Mouse (Mus musculus): Measurements from ENCODE around the gene Gm20388. TPM values are rescaled to one million over a fixed set of nuclear protein-coding genes. Genes with fewer than 3 reads are reported as not detected.

The Gm20388 gene
- polyA plus RNA-seq, 1 experiment from 2014 or later: not detected

- H3K9ac ChIP-seq (ENCODE audit: low read length): no peak overlapping the region
- peaks cover 12% of the 10 kb centered on the region for H3K4me1 ChIP-seq (ENCODE audit: control insufficient read depth, insufficient read depth, low read length)
These were observed 3803.8 kb downstream of the Gm20388 start for GRCm38 (mm10) chr8:123714451-123714850.

GRCm38 (mm10) chr8:123715916-123716592 lies 3805.4 kb downstream of the Gm20388 start:
- peaks cover 16% of the 10 kb centered on the region for H3K4me1 ChIP-seq (ENCODE audit: control insufficient read depth, insufficient read depth, low read length)
- H3K4me2 ChIP-seq: no peak overlapping the region
- H3K4me3 ChIP-seq (ENCODE audit: low read depth, low read length): no peak overlapping the region
- H3K9ac ChIP-seq (ENCODE audit: low read length): no peak overlapping the region; the same call in 1 of the 2 replicates
- no peaks in the 10 kb centered on the region for H3K36me3 ChIP-seq (ENCODE audit: control insufficient read depth, insufficient read depth, low read length)
- 39% methylated on average over 13 of the region's 13 CpGs for WGBS
- no peaks in the 10 kb centered on the region for H3K9me3 ChIP-seq (ENCODE audit: control insufficient read depth, low read length)
- H3K27ac ChIP-seq (ENCODE audit: low read depth, low read length): no peak overlapping the region
- no peak for DNase-seq (ENCODE audit: low spot score, missing footprints)
- ATAC-seq (ENCODE audit: low FRiP score): no peak
- no peaks in the 10 kb centered on the region for H3K27me3 ChIP-seq (ENCODE audit: control insufficient read depth, insufficient read depth, low read length)

More at GRCm38 (mm10) chr8:123714451-123714850, 3803.8 kb downstream of the Gm20388 start:
- no peaks in the 10 kb centered on the region for H3K9me3 ChIP-seq (ENCODE audit: control insufficient read depth, low read length)
- H3K4me3 ChIP-seq (ENCODE audit: low read depth, low read length): no peak overlapping the region
- H3K27me3 ChIP-seq (ENCODE audit: control insufficient read depth, insufficient read depth, low read length): no peaks in the 10 kb centered on the region
- 96% methylated on average over 5 of the region's 5 CpGs for WGBS
- no peak overlapping the region for H3K4me2 ChIP-seq
- ATAC-seq (ENCODE audit: low FRiP score) (no peak), DNase-seq (ENCODE audit: low spot score, missing footprints) (no peak)
- no peak overlapping the region for H3K27ac ChIP-seq (ENCODE audit: low read depth, low read length)
- H3K36me3 ChIP-seq (ENCODE audit: control insufficient read depth, insufficient read depth, low read length): no peaks in the 10 kb centered on the region

- H3K9me3 ChIP-seq (ENCODE audit: control insufficient read depth, low read length): no peaks in the 10 kb centered on the region
- H3K27ac ChIP-seq (ENCODE audit: low read depth, low read length): no peak overlapping the region
- peaks cover 16% of the 10 kb centered on the region for H3K4me1 ChIP-seq (ENCODE audit: control insufficient read depth, insufficient read depth, low read length)
- ATAC-seq (ENCODE audit: low FRiP score): no peak
- DNase-seq (ENCODE audit: low spot score, missing footprints): no peak
- no peak overlapping the region for H3K4me3 ChIP-seq (ENCODE audit: low read depth, low read length)
- WGBS: 47% methylated on average over 2 of the region's 2 CpGs
- no peak overlapping the region for H3K4me2 ChIP-seq
- no peaks in the 10 kb centered on the region for H3K27me3 ChIP-seq (ENCODE audit: control insufficient read depth, insufficient read depth, low read length)
- H3K9ac ChIP-seq (ENCODE audit: low read length): 0 out of 2 replicates have a peak overlapping the region, but pooled peaks have one; percentile 1
- H3K36me3 ChIP-seq (ENCODE audit: control insufficient read depth, insufficient read depth, low read length): no peaks in the 10 kb centered on the region
These were observed 3806.5 kb downstream of the Gm20388 start for GRCm38 (mm10) chr8:123717104-123717503.

- no peak for DNase-seq (ENCODE audit: low spot score, missing footprints)
- no peak overlapping the region for H3K4me3 ChIP-seq (ENCODE audit: low read depth, low read length)
- H3K9me3 ChIP-seq (ENCODE audit: control insufficient read depth, low read length): no peaks in the 10 kb centered on the region
- ATAC-seq (ENCODE audit: low FRiP score): 0 out of 2 replicates have a peak, but pooled peaks have one; percentile 16
- no peaks in the 10 kb centered on the region for H3K36me3 ChIP-seq (ENCODE audit: control insufficient read depth, insufficient read depth, low read length)
- peaks cover 16% of the 10 kb centered on the region for H3K4me1 ChIP-seq (ENCODE audit: control insufficient read depth, insufficient read depth, low read length)
- WGBS: 79% methylated on average over 14 of the region's 15 CpGs
- no peak overlapping the region for H3K4me2 ChIP-seq
- no peaks in the 10 kb centered on the region for H3K27me3 ChIP-seq (ENCODE audit: control insufficient read depth, insufficient read depth, low read length)
- H3K27ac ChIP-seq (ENCODE audit: low read depth, low read length): no peak overlapping the region
- H3K9ac ChIP-seq (ENCODE audit: low read length): no peak overlapping the region
These were observed 3807.2 kb downstream of the Gm20388 start for GRCm38 (mm10) chr8:123717516-123718490.

GRCm38 (mm10) chr8:123718752-123719151 lies 3808.1 kb downstream of the Gm20388 start:
- H3K36me3 ChIP-seq (ENCODE audit: control insufficient read depth, insufficient read depth, low read length): no peaks in the 10 kb centered on the region
- H3K9ac ChIP-seq (ENCODE audit: low read length): no peak overlapping the region
- ATAC-seq (ENCODE audit: low FRiP score) (no peak), DNase-seq (ENCODE audit: low spot score, missing footprints) (no peak)
- no peak overlapping the region for H3K27ac ChIP-seq (ENCODE audit: low read depth, low read length)
- H3K9me3 ChIP-seq (ENCODE audit: control insufficient read depth, low read length): no peaks in the 10 kb centered on the region
- H3K4me1 ChIP-seq (ENCODE audit: control insufficient read depth, insufficient read depth, low read length): peaks cover 16% of the 10 kb centered on the region
- no peaks in the 10 kb centered on the region for H3K27me3 ChIP-seq (ENCODE audit: control insufficient read depth, insufficient read depth, low read length)
- 86% methylated on average over 2 of the region's 2 CpGs for WGBS
- H3K4me3 ChIP-seq (ENCODE audit: low read depth, low read length): no peak overlapping the region
- H3K4me2 ChIP-seq: no peak overlapping the region

GRCm38 (mm10) chr8:123719280-123719679 lies 3808.6 kb downstream of the Gm20388 start:
- Histone ChIP-seq H3K27me3 (ENCODE audit: control insufficient read depth, insufficient read depth, low read length) (no peaks in the 10 kb centered on the region), H3K4me1 (ENCODE audit: control insufficient read depth, insufficient read depth, low read length) (peaks cover 16% of the 10 kb centered on the region), H3K36me3 (ENCODE audit: control insufficient read depth, insufficient read depth, low read length) (no peaks in the 10 kb centered on the region), H3K9ac (ENCODE audit: low read length) (no peak overlapping the region), H3K4me3 (ENCODE audit: low read depth, low read length) (no peak overlapping the region), H3K27ac (ENCODE audit: low read depth, low read length) (no peak overlapping the region), H3K4me2 (no peak overlapping the region), H3K9me3 (ENCODE audit: control insufficient read depth, low read length) (no peaks in the 10 kb centered on the region)
- no peak for ATAC-seq (ENCODE audit: low FRiP score)
- 89% methylated on average over 6 of the region's 6 CpGs for WGBS
- no peak for DNase-seq (ENCODE audit: low spot score, missing footprints)

GRCm38 (mm10) chr8:123719811-123720210 lies 3809.2 kb downstream of the Gm20388 start:
- no peak overlapping the region for H3K4me3 ChIP-seq (ENCODE audit: low read depth, low read length)
- DNase-seq (ENCODE audit: low spot score, missing footprints) (no peak), ATAC-seq (ENCODE audit: low FRiP score) (no peak)
- H3K4me1 ChIP-seq (ENCODE audit: control insufficient read depth, insufficient read depth, low read length): peaks cover 16% of the 10 kb centered on the region
- WGBS: 70% methylated on average over 5 of the region's 5 CpGs
- no peaks in the 10 kb centered on the region for H3K9me3 ChIP-seq (ENCODE audit: control insufficient read depth, low read length)
- H3K9ac ChIP-seq (ENCODE audit: low read length): no peak overlapping the region
- H3K27ac ChIP-seq (ENCODE audit: low read depth, low read length): no peak overlapping the region
- no peaks in the 10 kb centered on the region for H3K27me3 ChIP-seq (ENCODE audit: control insufficient read depth, insufficient read depth, low read length)
- no peaks in the 10 kb centered on the region for H3K36me3 ChIP-seq (ENCODE audit: control insufficient read depth, insufficient read depth, low read length)
- H3K4me2 ChIP-seq: no peak overlapping the region

- WGBS: 15% methylated on average over 12 of the region's 12 CpGs
- Histone ChIP-seq H3K4me1 (ENCODE audit: control insufficient read depth, insufficient read depth, low read length) (peaks cover 16% of the 10 kb centered on the region), H3K4me2 (no peak overlapping the region), H3K27ac (ENCODE audit: low read depth, low read length) (no peak overlapping the region), H3K4me3 (ENCODE audit: low read depth, low read length) (no peak overlapping the region), H3K9ac (ENCODE audit: low read length) (no peak overlapping the region), H3K27me3 (ENCODE audit: control insufficient read depth, insufficient read depth, low read length) (no peaks in the 10 kb centered on the region), H3K9me3 (ENCODE audit: control insufficient read depth, low read length) (no peaks in the 10 kb centered on the region), H3K36me3 (ENCODE audit: control insufficient read depth, insufficient read depth, low read length) (no peaks in the 10 kb centered on the region)
- no peak for ATAC-seq (ENCODE audit: low FRiP score)
- DNase-seq (ENCODE audit: low spot score, missing footprints): no peak
These were observed 3809.9 kb downstream of the Gm20388 start for GRCm38 (mm10) chr8:123720471-123721001.

Measured in midbrain, embryonic 11.5 days (tissue).